Mouse (Mus musculus): ENCODE measurements around the gene Zic4. TPM values are rescaled to one million over a fixed set of nuclear protein-coding genes. Genes with fewer than 3 reads are reported as not detected.

Zic4 gene
- polyA plus RNA-seq, 1 experiment = 0.12 TPM

- Histone ChIP-seq H3K4me1 (ENCODE audit: control insufficient read depth, insufficient read depth, low read length) (peaks cover 24% of the 10 kb centered on the region), H3K27ac (ENCODE audit: control insufficient read depth, insufficient read depth, low read depth, low read length) (no peak overlapping the region), H3K4me3 (ENCODE audit: control insufficient read depth, low read depth, low read length) (no peak overlapping the region), H3K36me3 (ENCODE audit: control insufficient read depth, insufficient read depth, low read length) (no peaks in the 10 kb centered on the region), H3K27me3 (ENCODE audit: control insufficient read depth, insufficient read depth, low read length) (no peaks in the 10 kb centered on the region; the same call in 1 of the 2 replicates)
- TF ChIP-seq CTCF (IDR thresholded peaks at IDR 0.05; ENCODE audit: control insufficient read depth, insufficient read depth, insufficient replicate concordance, low read depth, low read length) (no peak), POLR2A (IDR thresholded peaks at IDR 0.05; ENCODE audit: control insufficient read depth, low read depth, low read length) (no peak)
Measured at GRCm38 (mm10) chr9:91352786-91353185, 9.4 kb upstream of the Zic4 start.

DNA sequence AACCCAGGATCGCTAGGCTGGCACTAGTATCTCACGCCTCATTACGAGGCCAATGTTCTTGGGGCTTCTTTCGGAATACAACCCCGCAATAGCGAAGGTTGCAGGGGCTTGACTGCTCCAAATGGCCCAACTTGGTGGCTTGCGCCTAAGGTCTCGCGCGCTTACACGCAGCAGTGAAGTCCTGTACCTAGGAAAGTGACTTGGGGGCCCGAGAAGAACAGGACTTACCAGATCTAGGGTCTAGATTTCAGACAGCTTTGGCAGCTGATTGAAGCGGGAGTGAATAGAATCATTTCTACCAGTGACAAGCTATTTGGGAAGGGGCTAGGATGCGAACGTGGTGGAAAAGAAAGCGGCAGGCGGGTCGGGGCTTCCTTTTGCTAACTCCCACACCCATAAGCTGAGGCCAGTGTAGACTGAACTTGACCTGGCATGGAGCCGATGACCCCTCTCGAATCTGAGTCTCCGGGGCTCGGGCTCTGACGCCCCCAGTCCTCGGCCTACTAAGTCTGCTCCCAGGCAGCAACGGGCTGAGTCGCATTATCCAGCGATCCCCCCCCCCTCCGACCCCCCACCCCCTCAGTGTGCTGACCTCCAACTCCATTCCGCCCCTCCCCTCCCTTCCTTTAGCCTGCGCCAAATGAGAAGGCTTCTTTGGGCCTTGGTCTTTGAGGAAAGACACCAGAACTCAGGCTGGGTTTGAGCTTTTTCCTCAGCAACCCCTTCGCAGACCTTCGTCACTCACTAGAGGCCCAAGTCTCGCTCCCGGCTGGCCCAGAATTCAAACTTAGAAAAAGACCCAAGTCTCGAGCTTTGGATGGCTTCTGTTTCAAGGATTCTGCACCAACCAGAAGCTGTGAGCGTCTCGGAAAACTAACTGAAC lies 8.4 kb upstream of the Zic4 start:
- no peak overlapping the region for H3K4me3 ChIP-seq (ENCODE audit: control insufficient read depth, low read depth, low read length)
- no peak for TF ChIP-seq POLR2A (IDR thresholded peaks at IDR 0.05; ENCODE audit: control insufficient read depth, low read depth, low read length)
- no peak for TF ChIP-seq CTCF (IDR thresholded peaks at IDR 0.05; ENCODE audit: control insufficient read depth, insufficient read depth, insufficient replicate concordance, low read depth, low read length)

GRCm38 (mm10) chr9:91354434-91355269 lies 7.6 kb upstream of the Zic4 start:
- Histone ChIP-seq H3K36me3 (ENCODE audit: control insufficient read depth, insufficient read depth, low read length) (no peaks in the 10 kb centered on the region), H3K4me1 (ENCODE audit: control insufficient read depth, insufficient read depth, low read length) (peaks cover 24% of the 10 kb centered on the region), H3K4me3 (ENCODE audit: control insufficient read depth, low read depth, low read length) (peak overlapping the region; percentile 16; the same call in 1 of the 2 replicates), H3K27me3 (ENCODE audit: control insufficient read depth, insufficient read depth, low read length) (no peaks in the 10 kb centered on the region; the same call in 1 of the 2 replicates), H3K27ac (ENCODE audit: control insufficient read depth, insufficient read depth, low read depth, low read length) (no peak overlapping the region)
- TF ChIP-seq POLR2A (IDR thresholded peaks at IDR 0.05; ENCODE audit: control insufficient read depth, low read depth, low read length) (no peak), CTCF (IDR thresholded peaks at IDR 0.05; ENCODE audit: control insufficient read depth, insufficient read depth, insufficient replicate concordance, low read depth, low read length) (no peak)

More for the DNA sequence above, 8.4 kb upstream of the Zic4 start:
- Histone ChIP-seq H3K36me3 (ENCODE audit: control insufficient read depth, insufficient read depth, low read length) (no peaks in the 10 kb centered on the region), H3K27me3 (ENCODE audit: control insufficient read depth, insufficient read depth, low read length) (no peaks in the 10 kb centered on the region; the same call in 1 of the 2 replicates), H3K4me1 (ENCODE audit: control insufficient read depth, insufficient read depth, low read length) (peaks cover 24% of the 10 kb centered on the region), H3K27ac (ENCODE audit: control insufficient read depth, insufficient read depth, low read depth, low read length) (no peak overlapping the region)

GRCm38 (mm10) chr9:91355270-91355589 lies 7.0 kb upstream of the Zic4 start:
- Histone ChIP-seq H3K4me3 (ENCODE audit: control insufficient read depth, low read depth, low read length) (peak overlapping the region; percentile 16), H3K4me1 (ENCODE audit: control insufficient read depth, insufficient read depth, low read length) (peaks cover 24% of the 10 kb centered on the region), H3K27ac (ENCODE audit: control insufficient read depth, insufficient read depth, low read depth, low read length) (no peak overlapping the region), H3K27me3 (ENCODE audit: control insufficient read depth, insufficient read depth, low read length) (no peaks in the 10 kb centered on the region; the same call in 1 of the 2 replicates), H3K36me3 (ENCODE audit: control insufficient read depth, insufficient read depth, low read length) (no peaks in the 10 kb centered on the region)
- TF ChIP-seq CTCF (IDR thresholded peaks at IDR 0.05; ENCODE audit: control insufficient read depth, insufficient read depth, insufficient replicate concordance, low read depth, low read length) (no peak), POLR2A (IDR thresholded peaks at IDR 0.05; ENCODE audit: control insufficient read depth, low read depth, low read length) (no peak)

DNA sequence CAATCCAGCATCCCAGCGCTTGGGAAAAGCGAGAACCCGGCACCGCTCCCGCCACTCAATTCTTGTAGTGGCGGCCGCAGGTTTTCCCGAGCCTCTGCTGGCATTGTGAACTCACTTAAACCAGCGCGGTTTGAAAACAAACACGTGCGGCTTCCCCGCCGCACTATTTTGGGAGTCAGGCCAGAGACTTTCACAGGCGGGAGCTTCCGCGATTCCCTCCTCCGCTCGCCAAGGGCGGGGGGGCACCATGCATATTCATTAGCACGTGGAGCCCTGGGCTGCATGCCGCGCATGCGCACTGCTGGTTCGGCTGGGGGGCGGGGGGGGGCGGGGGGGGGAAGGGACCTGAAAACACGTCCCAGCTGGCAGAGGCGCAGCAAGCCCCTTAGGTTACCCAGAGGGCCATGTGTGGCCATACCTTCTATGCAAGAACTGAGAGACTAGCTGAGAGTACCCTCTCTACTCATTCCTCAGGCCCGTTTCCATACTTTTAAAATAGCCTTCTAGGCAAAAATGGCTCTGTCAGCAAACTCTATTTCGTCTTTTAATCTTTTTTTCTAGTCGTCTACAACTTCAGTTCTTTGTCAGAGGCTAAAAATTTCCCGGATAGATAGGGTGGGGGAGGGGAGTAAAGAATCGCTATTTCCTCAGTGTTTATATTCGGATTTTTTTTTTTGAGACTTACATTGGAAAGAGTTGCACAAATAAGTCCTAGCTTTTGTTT lies 6.4 kb upstream of the Zic4 start:
- TF ChIP-seq POLR2A (IDR thresholded peaks at IDR 0.05; ENCODE audit: control insufficient read depth, low read depth, low read length) = no peak
- TF ChIP-seq CTCF (IDR thresholded peaks at IDR 0.05; ENCODE audit: control insufficient read depth, insufficient read depth, insufficient replicate concordance, low read depth, low read length) = no peak
- Histone ChIP-seq H3K4me3 (ENCODE audit: control insufficient read depth, low read depth, low read length) (peak overlapping the region; percentile 78), H3K4me1 (ENCODE audit: control insufficient read depth, insufficient read depth, low read length) (peaks cover 23% of the 10 kb centered on the region), H3K36me3 (ENCODE audit: control insufficient read depth, insufficient read depth, low read length) (no peaks in the 10 kb centered on the region), H3K27me3 (ENCODE audit: control insufficient read depth, insufficient read depth, low read length) (no peaks in the 10 kb centered on the region; the same call in 1 of the 2 replicates), H3K27ac (ENCODE audit: control insufficient read depth, insufficient read depth, low read depth, low read length) (no peak overlapping the region)

- H3K27ac ChIP-seq (ENCODE audit: control insufficient read depth, insufficient read depth, low read depth, low read length) = no peak overlapping the region
- no peaks in the 10 kb centered on the region for H3K36me3 ChIP-seq (ENCODE audit: control insufficient read depth, insufficient read depth, low read length)
- no peak overlapping the region for H3K4me3 ChIP-seq (ENCODE audit: control insufficient read depth, low read depth, low read length)
- TF ChIP-seq CTCF (IDR thresholded peaks at IDR 0.05; ENCODE audit: control insufficient read depth, insufficient read depth, insufficient replicate concordance, low read depth, low read length) (no peak), POLR2A (IDR thresholded peaks at IDR 0.05; ENCODE audit: control insufficient read depth, low read depth, low read length) (no peak)
- no peaks in the 10 kb centered on the region; the same call in 1 of the 2 replicates for H3K27me3 ChIP-seq (ENCODE audit: control insufficient read depth, insufficient read depth, low read length)
- H3K4me1 ChIP-seq (ENCODE audit: control insufficient read depth, insufficient read depth, low read length) = peaks cover 20% of the 10 kb centered on the region
Measured at GRCm38 (mm10) chr9:91356353-91356740, 5.9 kb upstream of the Zic4 start.
